Mouse (Mus musculus): ENCODE measurements at regions not wholly inside any gene's neighbourhood (a gene's known extent, or its start where the extent isn't known, plus 50 kb on each side); places are given as distances from the start of the nearest gene placed in this dataset.
A peak's percentile ranks its signal among the peaks of the same experiment; 100 is the strongest.

DNA sequence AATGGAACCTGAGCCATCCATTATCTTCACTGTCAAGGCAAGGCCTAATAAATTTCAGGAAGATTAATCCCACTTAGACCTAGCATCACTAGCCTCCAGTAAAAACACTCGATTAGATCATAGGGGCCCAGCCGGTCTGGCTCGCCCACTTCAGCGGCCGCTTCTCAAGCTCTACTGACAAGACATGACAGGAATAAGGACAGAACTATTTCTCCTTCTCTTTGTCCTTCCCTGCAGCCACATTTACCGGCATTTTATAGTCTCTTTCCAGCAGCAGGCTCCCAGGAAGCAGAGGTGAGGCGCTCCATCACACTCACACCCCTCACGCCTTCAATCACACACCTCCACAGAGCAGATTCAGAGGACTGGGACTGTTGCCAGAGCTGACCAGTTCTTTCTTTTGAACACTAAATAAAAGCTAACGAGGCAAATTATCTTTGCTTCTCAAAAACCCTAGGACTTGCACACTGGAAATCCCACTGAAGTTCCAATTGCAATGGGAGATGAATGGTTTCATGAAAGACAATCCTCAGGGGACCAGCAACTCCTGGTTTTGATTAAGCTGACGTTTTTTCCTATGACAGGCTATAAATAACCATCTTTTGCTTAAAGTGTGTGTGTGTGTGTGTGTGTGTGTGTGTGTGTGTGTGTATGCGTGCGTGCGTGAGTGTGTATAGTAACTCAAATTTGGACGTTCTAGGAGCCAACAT is 184.6 kb downstream of the Sox4 start:
- Histone ChIP-seq H3K27me3 (no peaks in the 10 kb centered on the region), H3K9ac (peak overlapping the region; percentile 33; the same call in 1 of the 2 replicates), H3K27ac (peak overlapping the region; percentile 87), H3K36me3 (replicated peaks) (0 out of 2 replicates have a peak, but pooled peaks cover 5% of the 10 kb centered on the region), H3K4me1 (peaks cover 39% of the 10 kb centered on the region), H3K4me3 (replicated peaks) (no peak overlapping the region), H3K4me2 (peak overlapping the region; percentile 25), H3K9me3 (0 out of 2 replicates have a peak, but pooled peaks cover 2% of the 10 kb centered on the region)
- 31% methylated on average over 14 of the region's 14 CpGs for WGBS
- peak; percentile 77 for ATAC-seq (ENCODE audit: low FRiP score)

DNA sequence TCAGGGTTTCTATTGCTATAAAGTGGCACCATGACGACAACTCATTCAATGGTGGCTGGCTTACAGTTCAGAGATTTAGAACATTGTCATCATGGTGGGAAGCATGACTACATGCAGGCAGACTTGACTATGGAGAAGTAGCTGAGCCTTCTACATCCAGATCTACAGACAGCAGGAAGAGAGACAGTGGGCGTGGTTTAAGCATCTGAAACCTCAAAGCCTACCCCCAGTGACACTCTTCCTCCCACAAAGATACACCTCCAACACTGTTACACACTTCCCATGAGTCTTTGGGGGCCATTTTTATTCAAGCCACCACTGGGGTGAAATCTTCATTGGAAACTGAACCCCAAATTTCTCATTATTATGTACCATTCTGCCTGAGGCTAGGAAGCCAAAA is 191.0 kb downstream of the Sox4 start:
- Histone ChIP-seq H3K4me1 (peaks cover 25% of the 10 kb centered on the region), H3K9ac (no peak overlapping the region), H3K27me3 (no peaks in the 10 kb centered on the region), H3K27ac (no peak overlapping the region), H3K36me3 (replicated peaks) (0 out of 2 replicates have a peak, but pooled peaks cover 5% of the 10 kb centered on the region), H3K4me2 (no peak overlapping the region), H3K4me3 (replicated peaks) (no peak overlapping the region), H3K9me3 (0 out of 2 replicates have a peak, but pooled peaks cover 2% of the 10 kb centered on the region)
- no peak for ATAC-seq (ENCODE audit: low FRiP score)
- 92% methylated on average over 2 of the region's 2 CpGs for WGBS

- no peak overlapping the region for H3K9ac ChIP-seq
- no peak overlapping the region for H3K4me2 ChIP-seq
- 50% methylated on average over 3 of the region's 3 CpGs for WGBS
- H3K4me3 ChIP-seq (replicated peaks): no peak overlapping the region
- H3K4me1 ChIP-seq: peaks cover 44% of the 10 kb centered on the region
- H3K9me3 ChIP-seq: no peaks in the 10 kb centered on the region
- no peak overlapping the region for H3K27ac ChIP-seq
- H3K36me3 ChIP-seq (replicated peaks): no peaks in the 10 kb centered on the region
- no peaks in the 10 kb centered on the region for H3K27me3 ChIP-seq
- ATAC-seq (ENCODE audit: low FRiP score): no peak
Observed at GRCm38 (mm10) chr13:28759026-28759425, 194.5 kb downstream of the Sox4 start.

- H3K4me1 ChIP-seq: peaks cover 49% of the 10 kb centered on the region
- H3K9ac ChIP-seq: peak overlapping the region; percentile 22
- peak overlapping the region; percentile 14 for H3K4me3 ChIP-seq (replicated peaks)
- H3K36me3 ChIP-seq (replicated peaks): no peaks in the 10 kb centered on the region
- ATAC-seq (ENCODE audit: low FRiP score): peak; percentile 76
- peak overlapping the region; percentile 49 for H3K4me2 ChIP-seq
- no peaks in the 10 kb centered on the region for H3K27me3 ChIP-seq
- H3K27ac ChIP-seq: peak overlapping the region; percentile 54
- 4% methylated on average over 13 of the region's 13 CpGs for WGBS
- H3K9me3 ChIP-seq: no peaks in the 10 kb centered on the region
Observed at GRCm38 (mm10) chr13:28757846-28758522, 195.5 kb downstream of the Sox4 start.

GRCm38 (mm10) chr13:28756915-28757765 is 196.4 kb downstream of the Sox4 start:
- H3K4me1 ChIP-seq: peaks cover 49% of the 10 kb centered on the region
- H3K27ac ChIP-seq: peak overlapping the region; percentile 54
- H3K9me3 ChIP-seq: no peaks in the 10 kb centered on the region
- H3K27me3 ChIP-seq: no peaks in the 10 kb centered on the region
- no peak overlapping the region for H3K9ac ChIP-seq
- WGBS: 33% methylated on average over 11 of the region's 11 CpGs
- peak overlapping the region; percentile 49 for H3K4me2 ChIP-seq
- no peaks in the 10 kb centered on the region for H3K36me3 ChIP-seq (replicated peaks)
- no peak overlapping the region for H3K4me3 ChIP-seq (replicated peaks)
- no peak for ATAC-seq (ENCODE audit: low FRiP score)

DNA sequence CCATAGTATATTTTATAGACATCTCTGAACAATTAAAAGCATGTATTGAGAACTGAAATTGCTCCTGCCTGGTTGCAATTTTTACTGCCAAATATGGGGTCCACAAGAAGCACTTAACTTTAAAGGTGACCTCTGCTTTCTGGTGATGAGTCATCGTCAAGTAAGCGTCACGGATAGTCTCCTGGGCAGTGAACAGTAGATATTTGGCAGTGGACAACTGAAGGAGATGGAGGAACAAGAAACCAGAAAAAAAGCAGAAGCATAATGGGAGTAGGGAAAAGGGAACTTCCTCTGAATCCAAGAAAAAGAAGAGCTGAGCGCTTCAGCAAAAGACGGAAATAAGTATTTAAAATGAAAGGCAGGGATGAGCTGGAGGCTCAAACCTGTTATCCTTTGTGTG is 199.3 kb downstream of the Sox4 start:
- peaks cover 44% of the 10 kb centered on the region for H3K4me1 ChIP-seq
- no peaks in the 10 kb centered on the region for H3K36me3 ChIP-seq (replicated peaks)
- no peak overlapping the region for H3K27ac ChIP-seq
- no peak overlapping the region for H3K4me2 ChIP-seq
- H3K9ac ChIP-seq: no peak overlapping the region
- no peaks in the 10 kb centered on the region for H3K9me3 ChIP-seq
- H3K27me3 ChIP-seq: no peaks in the 10 kb centered on the region
- no peak for ATAC-seq (ENCODE audit: low FRiP score)
- WGBS: 87% methylated on average over 5 of the region's 5 CpGs
- no peak overlapping the region for H3K4me3 ChIP-seq (replicated peaks)

GRCm38 (mm10) chr13:28750949-28751692 is 202.4 kb downstream of the Sox4 start:
- no peaks in the 10 kb centered on the region for H3K36me3 ChIP-seq (replicated peaks)
- no peaks in the 10 kb centered on the region for H3K9me3 ChIP-seq
- H3K4me2 ChIP-seq: no peak overlapping the region
- 87% methylated on average over 11 of the region's 11 CpGs for WGBS
- no peaks in the 10 kb centered on the region for H3K27me3 ChIP-seq
- no peak overlapping the region for H3K27ac ChIP-seq
- ATAC-seq (ENCODE audit: low FRiP score): no peak
- no peak overlapping the region for H3K4me3 ChIP-seq (replicated peaks)
- no peak overlapping the region for H3K9ac ChIP-seq
- H3K4me1 ChIP-seq: peaks cover 15% of the 10 kb centered on the region

DNA sequence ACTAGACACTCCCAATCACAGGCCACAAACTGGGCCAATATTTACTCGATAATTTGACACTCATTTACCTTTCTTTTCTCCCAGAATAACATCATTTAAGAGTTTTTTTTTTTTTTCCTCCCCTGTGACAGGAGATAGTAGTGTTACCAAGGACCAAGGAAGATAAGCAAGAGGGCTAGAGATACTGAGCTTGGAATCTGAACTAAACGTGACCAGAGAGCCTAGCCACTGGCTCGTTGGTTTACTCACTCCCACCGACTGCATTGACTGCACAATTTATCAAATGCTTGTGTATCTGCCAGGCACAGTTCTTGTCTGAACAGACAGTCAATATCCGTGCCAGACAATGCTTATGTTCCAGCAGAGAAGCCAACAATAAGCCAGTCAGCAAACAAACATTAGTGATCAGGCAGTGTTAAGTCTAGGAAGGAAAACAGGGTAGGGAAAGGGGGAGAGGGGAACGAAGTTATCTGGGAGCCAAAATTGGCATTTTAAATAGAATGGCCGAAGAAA is 213.3 kb downstream of the Sox4 start:
- H3K4me1 ChIP-seq: peaks cover 22% of the 10 kb centered on the region
- H3K9ac ChIP-seq: no peak overlapping the region
- no peaks in the 10 kb centered on the region for H3K9me3 ChIP-seq
- H3K4me2 ChIP-seq: no peak overlapping the region
- WGBS: 69% methylated on average over 7 of the region's 7 CpGs
- H3K4me3 ChIP-seq (replicated peaks): no peak overlapping the region
- no peaks in the 10 kb centered on the region for H3K36me3 ChIP-seq (replicated peaks)
- no peaks in the 10 kb centered on the region for H3K27me3 ChIP-seq
- H3K27ac ChIP-seq: no peak overlapping the region
- no peak for ATAC-seq (ENCODE audit: low FRiP score)

- H3K9ac ChIP-seq: no peak overlapping the region
- H3K36me3 ChIP-seq (replicated peaks): no peaks in the 10 kb centered on the region
- H3K9me3 ChIP-seq: no peaks in the 10 kb centered on the region
- no peaks in the 10 kb centered on the region for H3K27me3 ChIP-seq
- H3K4me2 ChIP-seq: no peak overlapping the region
- 0 out of 2 replicates have a peak, but pooled peaks have one; percentile 52 for ATAC-seq (ENCODE audit: low FRiP score)
- H3K4me3 ChIP-seq (replicated peaks): no peak overlapping the region
- no peak overlapping the region for H3K27ac ChIP-seq
- 48% methylated on average over 8 of the region's 8 CpGs for WGBS
- peaks cover 22% of the 10 kb centered on the region for H3K4me1 ChIP-seq
Observed at GRCm38 (mm10) chr13:28738160-28739100, 215.1 kb downstream of the Sox4 start.

- Histone ChIP-seq H3K4me1 (peaks cover 5% of the 10 kb centered on the region), H3K36me3 (replicated peaks) (no peaks in the 10 kb centered on the region), H3K9me3 (no peaks in the 10 kb centered on the region), H3K4me2 (no peak overlapping the region), H3K4me3 (replicated peaks) (no peak overlapping the region), H3K27ac (no peak overlapping the region), H3K27me3 (no peaks in the 10 kb centered on the region), H3K9ac (no peak overlapping the region)
- WGBS: 64% methylated on average over 1 of the region's 1 CpGs
- no peak for ATAC-seq (ENCODE audit: low FRiP score)
Observed at GRCm38 (mm10) chr13:28732475-28732874, 221.0 kb downstream of the Sox4 start.

DNA sequence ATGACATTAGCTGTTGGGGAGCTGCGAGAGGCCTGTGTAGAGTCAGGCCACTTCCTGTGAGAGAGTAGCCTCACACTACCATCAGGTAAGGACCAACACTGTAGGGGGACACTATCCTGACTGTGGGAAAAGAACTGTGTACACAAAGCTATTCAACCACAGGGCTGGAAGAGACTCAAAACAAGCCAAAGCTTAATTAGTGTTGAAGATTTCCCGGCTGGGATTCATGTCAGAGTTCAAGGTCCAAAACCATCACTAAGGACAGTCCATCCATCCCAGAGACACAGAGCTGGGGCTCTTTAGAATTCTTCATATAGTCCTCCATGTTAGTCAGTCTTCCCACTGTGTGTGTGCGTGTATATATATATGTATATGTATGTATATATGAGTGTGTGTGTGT is 221.5 kb downstream of the Sox4 start:
- H3K27ac ChIP-seq: no peak overlapping the region
- no peak overlapping the region for H3K4me2 ChIP-seq
- H3K27me3 ChIP-seq: no peaks in the 10 kb centered on the region
- WGBS: 69% methylated on average over 3 of the region's 3 CpGs
- no peaks in the 10 kb centered on the region for H3K9me3 ChIP-seq
- peaks cover 5% of the 10 kb centered on the region for H3K4me1 ChIP-seq
- no peak overlapping the region for H3K4me3 ChIP-seq (replicated peaks)
- no peaks in the 10 kb centered on the region for H3K36me3 ChIP-seq (replicated peaks)
- H3K9ac ChIP-seq: no peak overlapping the region
- no peak for ATAC-seq (ENCODE audit: low FRiP score)
